Mouse (Mus musculus) kidney, adult 9 months (tissue): ENCODE measurements at regions not wholly inside any gene's neighbourhood (a gene's known extent, or its start where the extent isn't known, plus 50 kb on each side); places are given as distances from the start of the nearest gene placed in this dataset.

Source experiments
- DNase-seq: peaks from one replicate; pipeline ENCODE4 v3.0.0; 2022

DNA sequence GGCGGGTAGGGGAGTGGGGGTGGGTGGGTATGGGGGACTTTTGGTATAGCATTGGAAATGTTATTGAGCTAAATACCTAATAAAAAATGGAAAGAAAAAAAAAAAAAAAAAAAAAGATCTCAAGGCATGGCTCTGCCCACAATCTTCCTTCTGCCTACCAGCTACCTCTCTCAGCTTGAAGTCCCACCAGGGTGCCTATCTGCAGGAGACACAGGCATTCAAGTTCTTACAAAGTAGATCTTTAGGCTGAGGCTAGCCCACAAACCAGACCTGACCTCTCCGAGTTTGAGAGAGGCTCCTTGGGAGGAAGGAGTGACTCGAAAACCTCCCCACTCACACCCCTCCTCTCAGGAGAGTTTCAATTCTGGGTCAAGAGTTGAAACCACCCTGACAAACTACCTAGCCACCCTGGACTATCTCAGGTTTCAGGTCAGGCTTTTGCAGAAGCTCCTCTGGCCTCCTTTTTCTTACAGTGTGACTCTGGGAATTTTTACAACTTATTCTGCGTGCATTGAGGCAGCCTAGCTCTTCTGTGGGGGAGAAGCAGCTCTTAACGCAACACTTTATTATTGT, 187.6 kb upstream of the Cxcr4 start:
- DNase-seq: no peak

DNA sequence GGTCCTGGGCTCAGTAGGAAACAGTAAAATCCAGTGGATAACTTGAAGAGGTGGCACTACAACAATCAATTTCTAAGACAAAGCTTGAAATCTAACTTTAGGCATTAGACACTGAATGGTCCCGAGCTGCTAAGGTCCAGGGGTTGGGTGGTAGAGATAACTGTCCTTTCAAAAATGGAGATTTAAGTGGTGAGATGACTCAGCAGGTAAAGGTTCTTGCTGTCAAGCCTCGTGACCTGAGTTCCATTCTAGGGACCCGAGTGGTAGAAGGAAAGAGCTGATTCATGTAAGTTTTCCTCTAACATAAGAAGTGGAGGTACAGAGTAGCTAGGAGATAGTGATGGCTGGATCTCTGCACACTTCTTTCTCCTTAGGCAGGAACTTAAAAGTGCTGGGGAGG, 180.3 kb upstream of the Cxcr4 start:
- DNase-seq: no peak

DNA sequence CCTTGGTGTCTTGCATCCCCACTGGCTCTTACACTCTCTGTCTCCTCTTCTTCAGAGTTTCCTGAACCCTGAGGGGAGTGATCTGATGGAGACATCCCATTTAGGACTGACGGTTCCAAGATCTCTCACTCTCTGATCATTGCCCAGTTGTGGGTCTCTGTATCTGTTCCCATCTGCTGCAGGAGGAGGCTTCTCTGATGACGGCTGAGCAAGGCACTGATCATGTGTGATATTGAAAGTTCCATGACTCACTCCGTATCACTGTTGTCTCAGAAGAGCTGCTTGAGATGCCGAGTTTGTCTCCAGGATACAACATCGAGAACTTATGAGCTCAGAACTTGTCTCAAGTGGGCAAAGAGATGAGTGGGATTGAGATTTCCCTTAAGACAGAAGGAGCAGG, 178.7 kb upstream of the Cxcr4 start:
- DNase-seq: no peak

DNA sequence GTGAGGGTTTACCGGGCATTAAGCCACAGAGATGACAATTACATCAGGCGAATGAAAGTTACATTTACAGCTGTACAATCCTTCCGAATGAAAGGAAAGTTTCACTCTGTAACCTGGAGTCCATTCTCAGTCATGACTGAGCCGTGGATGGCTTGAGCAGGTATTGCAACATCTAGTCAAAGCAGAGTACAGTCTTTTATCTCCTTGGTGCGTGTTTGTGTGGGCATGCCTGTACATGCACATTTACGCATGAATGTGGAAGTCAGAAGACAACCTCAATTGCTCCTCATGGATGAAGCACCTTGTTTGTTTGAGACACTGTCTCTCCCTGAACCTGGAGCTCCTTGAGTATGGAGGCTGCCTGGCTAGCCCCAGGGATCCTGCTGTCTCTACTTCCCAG, 175.9 kb upstream of the Cxcr4 start:
- DNase-seq: no peak

DNA sequence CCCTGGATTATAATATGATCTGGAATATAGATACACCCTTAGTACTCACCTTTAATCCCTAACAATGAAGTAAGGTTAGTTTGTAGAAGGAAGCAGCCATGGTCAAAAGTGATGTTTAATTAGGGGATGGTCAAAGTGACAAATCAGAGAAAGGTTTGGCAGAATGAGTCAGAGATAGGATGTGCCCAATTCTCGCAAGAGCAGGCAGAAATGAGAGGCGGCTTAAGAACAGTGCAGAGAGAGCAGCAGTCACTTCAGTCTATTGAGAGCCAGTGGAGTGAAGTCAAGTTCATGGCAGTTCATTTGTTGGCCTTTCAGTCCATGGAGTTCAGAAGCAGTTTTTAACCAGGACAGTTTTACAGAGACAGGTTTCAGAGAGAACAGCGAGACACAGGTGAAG, 175.3 kb upstream of the Cxcr4 start:
- no peak for DNase-seq

DNA sequence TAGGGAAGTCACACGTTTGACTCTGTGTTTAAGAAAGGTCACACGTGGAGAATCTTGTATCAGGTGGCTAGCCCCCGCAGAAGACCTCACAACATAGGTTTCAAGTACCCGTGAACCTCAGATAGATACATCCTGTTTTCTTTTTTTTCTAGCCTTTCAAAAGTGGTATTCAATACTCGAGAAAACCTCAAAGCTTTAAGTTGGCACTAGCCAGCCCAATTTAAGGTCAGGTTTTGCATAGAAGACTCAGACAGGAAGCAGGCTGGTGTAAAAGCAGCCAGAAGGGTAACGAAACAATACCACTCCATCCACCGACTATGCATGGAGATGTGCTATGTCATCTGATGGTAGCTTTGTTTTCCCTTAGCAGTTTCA, 174.8 kb upstream of the Cxcr4 start:
- no peak for DNase-seq

DNA sequence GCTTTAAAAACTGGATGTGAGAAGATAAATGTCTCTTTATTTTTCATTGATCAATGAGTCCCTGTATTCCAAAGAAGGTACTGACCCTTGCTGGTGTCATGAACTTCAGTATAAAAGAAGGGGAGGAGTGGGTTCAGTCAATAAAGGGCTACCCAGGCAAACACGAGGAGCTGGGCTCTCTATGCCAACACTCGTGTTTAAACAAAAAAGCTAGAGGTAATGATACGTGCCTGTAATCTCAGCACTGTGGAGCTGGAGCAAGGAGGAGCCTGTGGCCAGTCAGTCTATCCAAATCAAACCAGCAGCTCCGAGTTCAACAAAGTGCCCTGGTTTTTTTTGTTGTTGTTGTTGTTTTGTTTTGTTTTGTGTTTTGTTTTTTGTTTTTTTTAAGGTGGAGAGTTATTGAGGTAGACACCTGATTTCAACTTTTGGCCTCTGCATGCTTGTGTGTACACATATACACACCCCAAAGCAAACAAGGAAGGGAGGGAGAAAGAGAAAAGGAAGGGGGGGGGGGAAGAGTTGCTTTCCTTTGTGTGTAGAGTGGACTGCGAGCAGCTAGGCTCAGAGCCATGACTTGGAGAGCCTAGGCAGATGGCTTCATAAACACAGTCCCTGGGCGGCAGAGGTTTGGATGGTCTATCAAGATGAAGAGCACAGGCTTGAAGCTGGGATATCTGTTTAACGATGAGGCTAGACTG, 174.2 kb upstream of the Cxcr4 start:
- no peak for DNase-seq

DNA sequence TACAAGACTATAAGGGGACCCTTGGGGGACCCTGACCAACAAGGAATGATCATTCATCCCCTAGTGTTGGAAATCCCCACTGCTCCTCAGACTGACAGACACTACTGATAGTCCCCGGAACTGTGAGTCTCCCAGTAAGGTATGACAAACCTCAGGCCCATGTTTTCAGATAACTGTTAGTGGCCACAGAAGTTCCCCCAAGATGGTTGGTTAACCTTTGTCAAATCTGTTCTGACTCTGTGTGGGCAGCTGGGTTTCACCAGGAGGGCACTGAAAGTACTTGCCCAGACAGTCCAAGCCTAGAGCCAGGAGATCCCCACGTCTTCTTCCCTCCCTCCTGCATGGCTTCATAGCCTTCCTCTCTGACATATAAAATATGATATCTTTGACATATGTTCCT, 173.5 kb upstream of the Cxcr4 start:
- DNase-seq: no peak

DNA sequence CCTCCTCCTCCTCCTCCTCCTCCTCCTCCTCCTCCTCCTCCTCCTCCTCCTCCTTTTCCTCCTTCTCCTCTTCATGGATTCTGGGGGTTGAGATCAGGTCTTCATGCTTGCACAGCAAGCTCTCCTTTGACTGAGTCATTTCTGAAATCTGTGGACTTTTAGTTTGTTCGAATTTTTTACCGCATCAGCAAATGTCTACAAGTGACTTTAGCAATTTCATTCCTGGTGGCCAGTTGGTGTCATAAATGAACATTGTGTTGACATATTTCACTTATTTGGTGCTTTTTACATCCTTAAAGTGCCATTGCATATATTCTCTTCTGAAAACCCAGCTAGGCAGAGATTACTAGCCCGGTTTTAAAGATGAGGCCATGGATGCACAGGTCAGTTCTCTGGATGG, 173.0 kb upstream of the Cxcr4 start:
- DNase-seq: no peak

DNA sequence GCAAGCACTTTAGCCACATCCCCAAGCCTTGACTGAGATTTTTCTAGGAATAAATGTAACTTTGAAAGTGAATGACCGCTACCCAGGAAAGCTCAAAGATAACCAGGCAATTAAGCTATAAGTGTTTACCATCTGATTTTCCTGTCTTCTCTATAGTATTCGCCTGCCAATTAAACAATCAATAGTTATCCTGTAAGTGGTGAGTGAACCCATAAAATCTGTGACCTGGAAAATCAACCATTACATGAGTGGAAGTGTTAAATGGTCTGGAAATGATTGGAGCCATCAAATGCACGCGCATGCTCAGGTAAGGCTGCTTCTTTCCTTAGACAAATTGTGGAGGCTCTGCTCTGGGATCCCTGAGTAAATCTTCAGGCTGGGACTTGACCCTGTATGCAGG, 170.8 kb upstream of the Cxcr4 start:
- DNase-seq: no peak

DNA sequence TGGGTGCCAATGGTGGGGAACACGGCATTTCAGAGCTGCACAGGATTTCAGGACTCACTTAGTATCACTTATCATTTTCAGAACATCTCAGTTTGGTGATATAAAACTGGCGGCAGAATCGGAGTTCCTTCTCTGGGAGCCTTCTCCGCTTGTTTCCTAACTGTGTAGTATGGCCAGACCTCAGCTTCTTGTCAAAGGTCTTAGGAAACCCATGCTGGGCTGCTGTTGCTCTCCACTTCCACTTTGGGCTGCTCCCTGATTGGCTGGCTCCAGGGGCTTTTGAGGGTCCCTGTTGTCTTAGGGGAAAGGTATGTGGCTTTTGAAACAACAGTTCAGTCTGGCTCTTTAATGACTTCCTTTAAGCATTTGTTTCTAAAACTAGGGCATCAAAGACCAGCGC, 170.0 kb upstream of the Cxcr4 start:
- DNase-seq: no peak

DNA sequence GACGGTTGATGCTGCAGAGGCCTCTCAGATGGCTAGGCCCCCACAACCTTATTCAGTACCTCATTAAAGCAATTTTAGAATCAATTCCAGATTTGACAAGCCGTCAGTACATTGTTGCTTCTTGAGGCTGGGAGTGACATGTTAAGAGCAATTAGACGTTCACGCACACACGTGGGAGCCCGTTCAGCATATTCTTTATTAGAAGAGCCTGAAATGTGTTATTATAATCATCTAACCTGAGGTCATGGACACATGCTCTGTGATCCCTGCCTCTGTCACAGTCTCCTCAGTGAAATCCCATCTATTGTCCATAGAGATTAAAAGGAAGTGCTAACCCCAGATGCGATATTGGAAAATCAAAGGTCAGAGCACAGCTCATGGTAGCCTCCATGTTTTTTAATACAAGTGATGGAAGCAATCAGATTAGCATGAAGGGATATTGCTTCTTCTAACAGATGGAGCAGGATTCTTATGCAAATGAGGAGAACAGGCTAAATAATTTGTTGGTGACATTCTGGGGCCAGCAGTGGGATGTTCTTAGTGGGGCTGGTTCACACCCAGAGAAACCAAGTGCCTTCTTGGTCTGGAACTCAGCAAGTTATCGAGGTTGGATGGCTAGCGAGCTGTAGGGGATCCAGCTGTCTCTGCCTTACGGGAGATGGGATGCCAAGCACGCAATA, 166.8 kb upstream of the Cxcr4 start:
- no peak for DNase-seq

DNA sequence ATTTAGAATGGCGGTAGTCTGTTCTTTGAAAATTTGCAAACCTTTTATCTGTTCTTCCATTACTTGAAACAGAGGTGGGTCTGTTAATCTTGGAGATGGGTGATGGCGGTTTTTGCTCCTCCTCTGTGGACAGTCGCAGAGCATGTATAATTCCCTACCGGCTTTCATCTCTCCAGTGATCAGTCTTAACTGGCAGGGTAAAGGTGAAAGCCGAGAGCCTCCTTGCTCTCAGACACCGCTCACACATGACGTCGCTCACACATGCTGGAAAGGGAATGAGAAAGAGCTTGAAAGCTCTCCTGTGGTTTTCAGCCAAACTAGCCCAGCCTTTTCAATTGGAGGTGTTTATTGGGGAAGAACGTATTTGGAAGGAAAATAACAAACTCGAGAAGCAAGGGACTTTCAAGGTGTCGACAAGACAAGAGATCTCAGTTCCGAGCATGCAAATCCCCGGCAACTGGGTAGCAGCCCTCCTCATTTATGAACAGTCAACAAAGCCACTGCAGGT, 166.3 kb upstream of the Cxcr4 start:
- DNase-seq: no peak

DNA sequence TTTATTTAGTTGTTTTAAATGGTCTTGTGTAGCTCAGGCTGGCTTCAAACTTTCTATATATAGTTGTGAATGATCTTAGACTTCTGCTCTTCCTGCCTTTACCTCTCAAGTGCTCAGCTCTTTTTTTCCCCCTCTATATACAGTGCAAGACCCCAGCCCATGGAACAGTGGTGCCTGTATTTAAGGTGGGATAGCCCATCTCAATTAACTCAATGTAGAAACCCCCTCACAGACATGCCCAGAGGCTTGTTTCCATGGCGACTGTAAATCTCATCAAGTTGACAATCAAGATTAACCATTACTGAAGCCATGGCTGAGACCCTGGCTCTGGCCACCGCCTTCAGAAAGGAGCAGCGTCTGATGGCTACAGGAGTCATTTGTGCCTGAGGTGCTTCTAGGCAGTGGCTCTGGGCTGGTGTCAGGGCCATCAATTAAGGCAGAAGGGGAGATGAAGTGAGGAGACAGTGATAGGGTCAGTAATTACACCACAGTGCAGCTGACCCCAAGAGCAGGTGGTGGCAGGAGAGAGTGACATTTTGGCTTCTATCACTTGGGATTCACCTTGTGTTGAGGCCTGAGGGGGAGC, 161.4 kb upstream of the Cxcr4 start:
- DNase-seq: no peak

DNA sequence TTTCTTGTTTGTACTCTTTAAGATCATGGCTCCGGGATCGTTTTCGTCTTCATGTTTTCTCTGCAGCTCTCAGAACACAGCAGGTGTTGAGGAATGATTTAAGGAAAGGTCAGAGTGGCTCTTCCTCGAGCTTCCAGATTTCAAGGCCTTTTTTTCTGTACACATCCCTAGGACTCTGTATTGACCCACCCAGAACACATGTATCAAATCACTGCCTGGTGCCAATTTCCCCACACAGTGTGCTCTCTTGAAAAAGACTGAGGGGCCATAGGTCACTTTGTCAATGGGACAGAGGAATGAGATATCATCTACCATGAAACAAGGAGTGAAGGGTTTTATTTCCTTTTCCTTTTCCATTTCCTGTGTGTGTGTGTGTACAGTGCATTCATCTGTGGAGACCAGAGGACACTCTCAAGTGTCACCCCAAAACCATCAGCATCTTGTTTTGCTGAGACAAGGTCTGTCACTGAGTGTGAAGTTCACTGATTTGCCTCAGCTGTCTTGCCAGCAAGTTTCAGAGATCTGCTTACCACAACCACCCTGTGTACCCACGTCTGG, 157.4 kb upstream of the Cxcr4 start:
- DNase-seq: no peak

DNA sequence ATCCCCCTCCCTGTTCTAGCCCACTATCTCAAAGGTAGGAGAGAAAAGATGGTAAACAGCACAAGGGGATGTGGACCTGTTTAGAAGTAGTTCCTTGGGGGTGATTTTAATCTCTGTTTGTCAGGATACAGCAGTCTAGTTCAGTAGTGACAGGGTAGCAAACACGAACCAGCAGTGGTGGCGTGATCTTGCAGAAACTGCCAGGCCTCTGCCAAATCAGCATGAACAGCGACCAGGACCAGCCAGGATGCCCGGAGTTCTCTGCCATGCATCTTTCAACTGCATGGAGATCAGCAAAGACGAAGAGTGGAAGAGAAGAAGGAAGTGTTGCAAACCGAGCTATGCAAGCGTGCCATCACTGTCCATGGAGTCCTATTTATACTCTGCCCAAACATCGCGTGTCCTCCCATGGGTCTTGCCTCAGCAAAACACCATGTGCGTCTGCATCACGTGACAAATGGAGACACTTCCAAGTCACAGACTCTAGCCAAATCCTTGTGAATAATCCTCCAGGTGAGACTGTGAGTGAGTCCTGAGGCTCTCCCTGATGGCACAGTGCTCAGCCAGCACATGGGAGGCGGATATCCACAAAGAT, 155.2 kb upstream of the Cxcr4 start:
- no peak for DNase-seq

DNA sequence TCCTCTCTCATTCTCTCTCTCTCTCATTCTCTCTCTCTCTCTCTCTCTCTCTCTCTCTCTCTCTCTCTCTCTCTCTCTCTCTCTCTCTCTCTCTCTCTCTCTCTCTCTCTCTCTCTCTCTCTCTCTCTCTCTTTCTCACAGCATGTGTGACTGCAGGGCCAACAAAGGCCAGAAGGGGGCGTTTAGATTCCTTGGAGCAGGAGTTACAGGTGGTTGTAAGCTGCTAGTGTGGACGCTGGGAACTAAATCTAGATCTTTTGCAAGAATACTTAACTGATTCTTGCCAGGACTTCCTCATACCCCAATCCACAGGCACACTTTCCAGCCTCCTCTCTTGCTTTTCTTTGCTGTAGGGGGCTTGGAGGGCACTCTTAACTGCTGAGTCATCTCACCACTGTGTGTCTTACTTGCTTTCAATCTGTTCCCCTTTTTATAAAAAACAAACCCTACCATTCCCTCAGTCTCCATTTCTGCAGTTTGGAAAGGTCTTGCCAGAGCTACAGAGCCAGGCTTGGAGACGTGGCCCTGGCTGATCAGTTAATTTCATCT, 154.4 kb upstream of the Cxcr4 start:
- no peak for DNase-seq

DNA sequence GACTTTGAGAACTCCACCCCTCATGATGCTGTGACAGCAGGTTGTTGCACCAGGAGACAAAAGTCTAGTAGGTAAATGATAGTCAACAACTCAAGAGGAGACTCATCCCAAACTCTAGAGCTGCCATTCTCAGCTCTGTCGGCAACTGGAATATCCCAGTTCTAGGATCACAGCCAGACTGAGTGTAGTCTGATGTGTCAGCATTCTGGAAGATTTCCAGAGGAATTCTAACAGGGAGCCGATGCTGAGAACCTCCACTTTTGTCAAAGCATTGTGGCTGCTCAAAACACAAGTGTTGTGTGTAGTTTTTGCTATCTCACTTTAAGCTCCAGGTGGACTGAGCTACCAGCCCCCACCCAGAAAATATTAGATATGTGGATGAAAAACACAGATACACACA, 148.5 kb upstream of the Cxcr4 start:
- DNase-seq: peak; percentile 13

DNA sequence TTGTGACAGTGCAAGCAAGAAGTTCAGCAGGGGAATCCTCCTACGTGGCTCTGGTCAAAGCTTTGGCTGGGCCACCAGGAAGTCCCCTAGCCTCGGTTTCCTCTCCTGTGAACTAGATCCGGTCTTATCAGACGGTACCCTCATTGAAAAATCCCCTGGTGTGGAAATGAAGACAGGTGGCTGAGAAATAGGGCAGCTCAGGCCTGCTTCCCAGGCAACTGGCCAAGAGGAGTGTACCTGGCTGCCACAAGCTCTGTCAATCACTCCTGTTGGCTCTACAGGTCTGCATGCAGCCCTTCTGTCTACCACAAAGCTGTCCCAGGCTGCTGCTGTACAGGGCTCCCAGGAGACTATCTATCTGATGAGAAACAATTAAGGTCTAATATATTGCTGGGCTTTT, 146.1 kb upstream of the Cxcr4 start:
- DNase-seq: no peak

DNA sequence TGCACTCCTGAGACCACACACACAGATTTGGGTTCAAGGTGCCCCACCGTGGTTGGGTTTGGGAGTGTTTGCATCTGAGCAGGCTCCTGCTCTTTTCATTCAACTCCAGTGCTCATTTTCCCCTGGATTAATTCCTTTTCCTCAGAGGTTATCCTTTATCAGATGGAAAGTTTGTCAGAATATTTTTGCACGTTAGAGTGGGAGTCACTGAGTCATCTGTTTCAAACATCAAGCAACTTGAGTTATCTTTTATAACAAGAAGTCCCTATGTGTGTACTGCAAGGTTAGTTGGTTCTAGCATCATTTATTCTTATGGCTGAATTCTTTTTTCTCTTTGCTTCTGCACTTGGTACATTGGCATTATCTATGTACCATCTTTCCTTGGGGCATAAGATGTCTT, 142.8 kb upstream of the Cxcr4 start:
- DNase-seq: no peak

DNA sequence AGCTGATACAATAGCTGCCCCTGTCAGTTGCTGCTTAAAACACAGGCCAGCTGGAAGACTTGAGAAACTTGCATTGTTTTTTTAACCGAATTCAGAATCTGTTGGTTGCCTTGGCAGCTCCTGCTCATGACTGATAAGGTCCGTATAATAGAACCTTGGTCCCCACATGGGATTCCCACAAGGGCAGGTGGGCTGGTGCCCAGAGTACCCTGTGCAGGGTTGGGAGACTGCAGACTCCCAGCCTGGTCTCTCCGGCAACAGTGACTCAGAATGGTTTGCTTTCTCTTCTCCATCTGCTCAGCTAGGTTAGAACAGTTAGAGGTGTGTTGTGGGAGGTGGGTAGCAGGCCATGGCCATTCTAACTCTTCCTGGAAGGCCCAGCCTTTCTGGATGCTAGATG, 139.4 kb upstream of the Cxcr4 start:
- DNase-seq: no peak

DNA sequence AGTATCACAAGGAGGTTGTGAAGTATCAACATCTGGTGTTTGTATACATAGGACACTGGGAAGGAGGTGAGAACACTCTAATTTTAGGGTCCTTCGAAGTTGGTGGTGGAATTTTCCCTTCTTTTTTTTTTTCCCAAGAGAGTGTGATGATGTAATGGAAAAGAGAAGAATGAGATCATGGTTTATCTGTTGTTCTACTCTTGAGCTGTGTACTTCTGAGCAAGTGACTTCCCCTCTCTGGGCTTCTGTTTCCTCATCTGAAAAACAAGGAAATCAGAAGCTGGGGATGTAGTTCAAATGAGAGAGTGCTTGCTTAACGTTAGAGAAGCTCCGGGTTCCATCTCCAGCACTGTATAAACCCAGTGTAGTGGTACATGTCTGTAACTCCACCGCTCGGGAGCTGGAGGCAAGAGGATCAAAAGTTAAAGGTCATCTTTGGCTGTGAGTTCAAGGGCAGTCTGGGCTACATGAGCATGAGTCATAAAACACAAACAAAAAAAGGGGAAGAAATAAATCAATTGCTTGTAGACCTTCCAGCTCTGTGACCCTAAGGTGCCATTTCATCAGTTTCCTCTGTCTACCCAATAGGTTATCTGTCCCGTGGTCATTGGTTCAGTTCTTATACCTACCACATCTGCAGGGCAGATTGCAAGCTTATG, 132.5 kb upstream of the Cxcr4 start:
- DNase-seq: no peak

DNA sequence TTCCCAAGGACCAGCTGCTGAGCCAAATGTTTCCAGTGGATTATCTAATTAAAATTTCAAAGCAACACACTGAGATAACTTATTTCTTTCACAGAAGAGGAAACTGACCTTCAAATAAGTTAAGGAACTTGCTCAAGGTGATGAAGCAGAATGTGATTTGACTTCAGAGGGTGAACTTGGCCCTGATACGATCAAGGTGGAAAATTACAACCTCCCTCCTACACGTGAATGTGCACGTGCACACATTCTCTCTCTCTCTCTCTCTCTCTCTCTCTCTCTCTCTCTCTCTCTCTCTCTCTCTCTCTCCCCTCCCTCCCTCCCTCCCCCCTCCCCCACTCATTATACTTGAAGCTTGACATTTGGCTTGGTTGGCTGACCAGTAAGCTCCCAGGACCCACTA, 131.8 kb upstream of the Cxcr4 start:
- DNase-seq: peak; percentile 51
